Mouse (Mus musculus) forebrain, embryonic 15.5 days (tissue): Measurements from ENCODE around the gene Gm17545. TPM values are rescaled to one million over a fixed set of nuclear protein-coding genes. Genes with fewer than 3 reads are reported as not detected.

Experiments
- ATAC-seq: fragments of 200-750 bp; cut with Nextera tagmentation; replicated peaks from 2 replicates; pipeline ENCODE4 v1.8.0; 2017; ENCODE audit warnings: mild to moderate bottlenecking, moderate TSS enrichment, moderate library complexity
- H3K27ac ChIP-seq: fragments of 300-500 bp; sonication (generic); replicated peaks from 2 replicates; pipeline ENCODE4 v1.5.1; 2015; ENCODE audit warnings: mild to moderate bottlenecking, inconsistent platforms
- H3K27me3 ChIP-seq: fragments of 300-500 bp; sonication (generic); 2 replicates; pipeline ENCODE4 v1.6.1; 2015; ENCODE audit warnings: inconsistent platforms
- H3K36me3 ChIP-seq: fragments of 300-500 bp; sonication (generic); 2 replicates; pipeline ENCODE4 v1.6.1; 2015; ENCODE audit warnings: mild to moderate bottlenecking, inconsistent platforms
- H3K4me1 ChIP-seq: fragments of 300-500 bp; sonication (generic); 2 replicates; pipeline ENCODE4 v1.6.1; 2015; ENCODE audit warnings: inconsistent platforms
- H3K4me2 ChIP-seq: fragments of 300-500 bp; sonication (generic); replicated peaks from 2 replicates; pipeline ENCODE4 v1.6.1; 2015; ENCODE audit warnings: mild to moderate bottlenecking, inconsistent platforms
- H3K4me3 ChIP-seq: fragments of 300-500 bp; sonication (generic); 2 replicates; pipeline ENCODE4 v1.5.1; 2015; ENCODE audit warnings: mild to moderate bottlenecking, inconsistent platforms
- H3K9ac ChIP-seq: fragments of 300-500 bp; sonication (generic); replicated peaks from 2 replicates; pipeline ENCODE4 v1.6.1; 2015; ENCODE audit warnings: mild to moderate bottlenecking, inconsistent platforms
- H3K9me3 ChIP-seq: fragments of 300-500 bp; sonication (generic); 2 replicates; pipeline ENCODE4 v1.6.1; 2016; ENCODE audit warnings: inconsistent platforms
- WGBS: fragments of 180-500 bp; shearing (Covaris S2); methylation state at CpG from one replicate; pipeline ENCODE4 v1.1.7; 2015; ENCODE audit warnings: mixed read lengths; 5-methylcytosine and 5-hydroxymethylcytosine counted together
- polyA plus RNA-seq: library from polyadenylated mRNA; unstranded; fragments of >200 nt; fragmentation: Nextera tagmentation; extraction: Ambion mirVana; gene quantifications from 2 replicates; pipeline ENCODE4 v1.2.1, GENCODE M21; 2015

The Gm17545 gene
- polyA plus RNA-seq, 1 experiment from 2014 or later = not detected

- Histone ChIP-seq H3K9me3 (no peaks in the 10 kb centered on the region), H3K27me3 (no peaks in the 10 kb centered on the region), H3K4me3 (no peak overlapping the region), H3K4me2 (no peak overlapping the region), H3K27ac (no peak overlapping the region), H3K4me1 (peaks cover 5% of the 10 kb centered on the region; the same call in 1 of the 2 replicates), H3K36me3 (no peaks in the 10 kb centered on the region), H3K9ac (no peak overlapping the region)
- 87% methylated on average over 10 of the region's 10 CpGs for WGBS
- ATAC-seq = no peak
Measured at GRCm38 (mm10) chr9:22424196-22424595, 29.9 kb upstream of the Gm17545 start.

GRCm38 (mm10) chr9:22424719-22425118, 29.4 kb upstream of the Gm17545 start:
- H3K9ac ChIP-seq = no peak overlapping the region

GRCm38 (mm10) chr9:22428028-22428665, 25.9 kb upstream of the Gm17545 start:
- WGBS = 40% methylated on average over 4 of the region's 4 CpGs
- no peak for ATAC-seq
- H3K9me3 ChIP-seq = no peaks in the 10 kb centered on the region
- H3K9ac ChIP-seq = no peak overlapping the region
- no peak overlapping the region for H3K4me2 ChIP-seq
- H3K27ac ChIP-seq = no peak overlapping the region
- no peak overlapping the region for H3K4me3 ChIP-seq
- H3K27me3 ChIP-seq = no peaks in the 10 kb centered on the region
- H3K4me1 ChIP-seq = peaks cover 14% of the 10 kb centered on the region
- no peaks in the 10 kb centered on the region for H3K36me3 ChIP-seq

More at GRCm38 (mm10) chr9:22424719-22425118, 29.4 kb upstream of the Gm17545 start:
- no peak overlapping the region for H3K4me2 ChIP-seq
- no peak for ATAC-seq
- H3K27me3 ChIP-seq = no peaks in the 10 kb centered on the region
- no peaks in the 10 kb centered on the region for H3K9me3 ChIP-seq
- H3K4me3 ChIP-seq = no peak overlapping the region
- no peak overlapping the region for H3K27ac ChIP-seq
- H3K4me1 ChIP-seq = peaks cover 10% of the 10 kb centered on the region
- 93% methylated on average over 4 of the region's 4 CpGs for WGBS
- H3K36me3 ChIP-seq = no peaks in the 10 kb centered on the region

- no peak overlapping the region for H3K4me2 ChIP-seq
- no peaks in the 10 kb centered on the region for H3K9me3 ChIP-seq
- no peak overlapping the region for H3K27ac ChIP-seq
- no peak overlapping the region for H3K9ac ChIP-seq
- no peak overlapping the region for H3K4me3 ChIP-seq
- H3K27me3 ChIP-seq = no peaks in the 10 kb centered on the region
- WGBS = 78% methylated on average over 14 of the region's 14 CpGs
- no peak for ATAC-seq
- no peaks in the 10 kb centered on the region for H3K36me3 ChIP-seq
- peaks cover 14% of the 10 kb centered on the region for H3K4me1 ChIP-seq
Measured at GRCm38 (mm10) chr9:22428666-22429410, 25.3 kb upstream of the Gm17545 start.

GRCm38 (mm10) chr9:22429533-22430241, 24.4 kb upstream of the Gm17545 start:
- no peaks in the 10 kb centered on the region for H3K9me3 ChIP-seq
- no peaks in the 10 kb centered on the region for H3K27me3 ChIP-seq
- no peak overlapping the region for H3K27ac ChIP-seq
- H3K36me3 ChIP-seq = no peaks in the 10 kb centered on the region
- ATAC-seq = no peak
- no peak overlapping the region for H3K9ac ChIP-seq
- H3K4me2 ChIP-seq = peak overlapping the region; percentile 11
- H3K4me1 ChIP-seq = peaks cover 14% of the 10 kb centered on the region
- no peak overlapping the region for H3K4me3 ChIP-seq
- WGBS = 22% methylated on average over 15 of the region's 15 CpGs

GRCm38 (mm10) chr9:22430315-22430840, 23.7 kb upstream of the Gm17545 start:
- no peaks in the 10 kb centered on the region for H3K27me3 ChIP-seq
- H3K27ac ChIP-seq = no peak overlapping the region
- no peak overlapping the region for H3K4me2 ChIP-seq
- no peak overlapping the region for H3K9ac ChIP-seq
- H3K4me3 ChIP-seq = no peak overlapping the region
- no peaks in the 10 kb centered on the region for H3K9me3 ChIP-seq
- 39% methylated on average over 5 of the region's 5 CpGs for WGBS
- 0 out of 2 replicates have a peak, but pooled peaks cover under 1% of the 10 kb centered on the region for H3K36me3 ChIP-seq
- H3K4me1 ChIP-seq = peaks cover 14% of the 10 kb centered on the region
- ATAC-seq = no peak

GRCm38 (mm10) chr9:22433221-22433620, 20.9 kb upstream of the Gm17545 start:
- WGBS = 85% methylated on average over 2 of the region's 2 CpGs
- H3K36me3 ChIP-seq = 0 out of 2 replicates have a peak, but pooled peaks cover 2% of the 10 kb centered on the region
- ATAC-seq = no peak

GRCm38 (mm10) chr9:22434101-22434500, 20.0 kb upstream of the Gm17545 start:
- WGBS = 96% methylated on average over 2 of the region's 2 CpGs

More at GRCm38 (mm10) chr9:22433221-22433620, 20.9 kb upstream of the Gm17545 start:
- H3K4me2 ChIP-seq = no peak overlapping the region
- H3K4me3 ChIP-seq = no peak overlapping the region
- H3K4me1 ChIP-seq = peaks cover 14% of the 10 kb centered on the region
- H3K9ac ChIP-seq = no peak overlapping the region
- H3K9me3 ChIP-seq = no peaks in the 10 kb centered on the region
- no peak overlapping the region for H3K27ac ChIP-seq
- no peaks in the 10 kb centered on the region for H3K27me3 ChIP-seq

GRCm38 (mm10) chr9:22438826-22439225, 15.3 kb upstream of the Gm17545 start:
- Histone ChIP-seq H3K27me3 (no peaks in the 10 kb centered on the region), H3K27ac (no peak overlapping the region), H3K4me1 (no peaks in the 10 kb centered on the region), H3K36me3 (peaks cover 2% of the 10 kb centered on the region; the same call in 1 of the 2 replicates), H3K4me2 (no peak overlapping the region), H3K4me3 (no peak overlapping the region), H3K9me3 (no peaks in the 10 kb centered on the region), H3K9ac (no peak overlapping the region)
- WGBS = 73% methylated on average over 1 of the region's 1 CpGs
- ATAC-seq = no peak

More at GRCm38 (mm10) chr9:22434101-22434500, 20.0 kb upstream of the Gm17545 start:
- Histone ChIP-seq H3K9ac (no peak overlapping the region), H3K9me3 (no peaks in the 10 kb centered on the region), H3K4me3 (no peak overlapping the region), H3K4me1 (peaks cover 10% of the 10 kb centered on the region), H3K4me2 (no peak overlapping the region), H3K36me3 (0 out of 2 replicates have a peak, but pooled peaks cover 2% of the 10 kb centered on the region), H3K27ac (no peak overlapping the region), H3K27me3 (no peaks in the 10 kb centered on the region)
- no peak for ATAC-seq

GRCm38 (mm10) chr9:22443157-22443556, 10.9 kb upstream of the Gm17545 start:
- H3K4me2 ChIP-seq = no peak overlapping the region
- no peak overlapping the region for H3K4me3 ChIP-seq
- no peak for ATAC-seq
- H3K27ac ChIP-seq = no peak overlapping the region
- 88% methylated on average over 10 of the region's 10 CpGs for WGBS
- H3K9me3 ChIP-seq = no peaks in the 10 kb centered on the region
- H3K27me3 ChIP-seq = no peaks in the 10 kb centered on the region
- peaks cover 16% of the 10 kb centered on the region for H3K36me3 ChIP-seq
- no peak overlapping the region for H3K9ac ChIP-seq
- no peaks in the 10 kb centered on the region for H3K4me1 ChIP-seq

GRCm38 (mm10) chr9:22445123-22445522, 9.0 kb upstream of the Gm17545 start:
- Histone ChIP-seq H3K4me2 (no peak overlapping the region), H3K36me3 (peaks cover 36% of the 10 kb centered on the region), H3K27ac (no peak overlapping the region), H3K4me1 (no peaks in the 10 kb centered on the region), H3K27me3 (no peaks in the 10 kb centered on the region), H3K9me3 (no peaks in the 10 kb centered on the region), H3K4me3 (no peak overlapping the region), H3K9ac (no peak overlapping the region)
- no peak for ATAC-seq
- WGBS = 76% methylated on average over 1 of the region's 1 CpGs

- Histone ChIP-seq H3K9ac (no peak overlapping the region), H3K27ac (no peak overlapping the region), H3K4me2 (no peak overlapping the region), H3K9me3 (no peaks in the 10 kb centered on the region), H3K36me3 (peaks cover 57% of the 10 kb centered on the region), H3K27me3 (no peaks in the 10 kb centered on the region), H3K4me1 (no peaks in the 10 kb centered on the region), H3K4me3 (no peak overlapping the region)
- no peak for ATAC-seq
- 95% methylated on average over 5 of the region's 5 CpGs for WGBS
Measured at GRCm38 (mm10) chr9:22447213-22447612, 6.9 kb upstream of the Gm17545 start.
